Mouse (Mus musculus): ENCODE results near the gene Ccdc141. TPM values are rescaled to one million over a fixed set of nuclear protein-coding genes. Genes with fewer than 3 reads are reported as not detected.
"Not testable (repeated sequence)": the region's sequence is repeated elsewhere in the genome, so short reads cannot be mapped to it uniquely, and the experiment has no call there.

The Ccdc141 gene
- polyA plus RNA-seq, 1 experiment, result 3.8 TPM

GRCm38 (mm10) chr2:77039683-77040082 lies 130.8 kb downstream of the Ccdc141 start:
- H3K27me3 ChIP-seq (ENCODE audit: control insufficient read depth, insufficient read depth, low read length), result no peaks in the 10 kb centered on the region
- H3K27ac ChIP-seq (ENCODE audit: control insufficient read depth, insufficient read depth, low read length), result no peak overlapping the region
- no peak overlapping the region for H3K4me3 ChIP-seq (ENCODE audit: control insufficient read depth, insufficient read depth, low read length)
- no peaks in the 10 kb centered on the region for H3K4me1 ChIP-seq (replicated peaks; ENCODE audit: control insufficient read depth, insufficient read depth, low read length)
- no peak for TF ChIP-seq CTCF (IDR thresholded peaks at IDR 0.05; ENCODE audit: borderline replicate concordance, control insufficient read depth, extremely low read depth, insufficient read depth, low read length, poor library complexity)
- TF ChIP-seq POLR2A (IDR thresholded peaks at IDR 0.05; ENCODE audit: control insufficient read depth, extremely low read depth, insufficient read depth, low read length, poor library complexity), result no peak
- DNase-seq, result no peak
- WGBS, result 97% methylated on average over 3 of the region's 3 CpGs
- no peaks in the 10 kb centered on the region for H3K36me3 ChIP-seq (ENCODE audit: control insufficient read depth, insufficient read depth, low read length)

GRCm38 (mm10) chr2:77039281-77039680 lies 131.2 kb downstream of the Ccdc141 start:
- Histone ChIP-seq H3K27me3 (ENCODE audit: control insufficient read depth, insufficient read depth, low read length) (no peaks in the 10 kb centered on the region), H3K27ac (ENCODE audit: control insufficient read depth, insufficient read depth, low read length) (no peak overlapping the region), H3K36me3 (ENCODE audit: control insufficient read depth, insufficient read depth, low read length) (no peaks in the 10 kb centered on the region), H3K4me1 (replicated peaks; ENCODE audit: control insufficient read depth, insufficient read depth, low read length) (no peaks in the 10 kb centered on the region), H3K4me3 (ENCODE audit: control insufficient read depth, insufficient read depth, low read length) (no peak overlapping the region)
- TF ChIP-seq CTCF (IDR thresholded peaks at IDR 0.05; ENCODE audit: borderline replicate concordance, control insufficient read depth, extremely low read depth, insufficient read depth, low read length, poor library complexity), result no peak
- no peak for TF ChIP-seq POLR2A (IDR thresholded peaks at IDR 0.05; ENCODE audit: control insufficient read depth, extremely low read depth, insufficient read depth, low read length, poor library complexity)
- DNase-seq, result no peak
- WGBS, result 94% methylated on average over 4 of the region's 4 CpGs

- Histone ChIP-seq H3K4me3 (ENCODE audit: control insufficient read depth, insufficient read depth, low read length) (no peak overlapping the region), H3K36me3 (ENCODE audit: control insufficient read depth, insufficient read depth, low read length) (no peaks in the 10 kb centered on the region), H3K27me3 (ENCODE audit: control insufficient read depth, insufficient read depth, low read length) (no peaks in the 10 kb centered on the region), H3K27ac (ENCODE audit: control insufficient read depth, insufficient read depth, low read length) (no peak overlapping the region), H3K4me1 (replicated peaks; ENCODE audit: control insufficient read depth, insufficient read depth, low read length) (no peaks in the 10 kb centered on the region)
- 89% methylated on average over 10 of the region's 10 CpGs for WGBS
- no peak for DNase-seq
- TF ChIP-seq CTCF (IDR thresholded peaks at IDR 0.05; ENCODE audit: borderline replicate concordance, control insufficient read depth, extremely low read depth, insufficient read depth, low read length, poor library complexity), result no peak
- no peak for TF ChIP-seq POLR2A (IDR thresholded peaks at IDR 0.05; ENCODE audit: control insufficient read depth, extremely low read depth, insufficient read depth, low read length, poor library complexity)
Observed at GRCm38 (mm10) chr2:77037211-77037610, 133.2 kb downstream of the Ccdc141 start.

GRCm38 (mm10) chr2:77034112-77034511 lies 136.3 kb downstream of the Ccdc141 start:
- Histone ChIP-seq H3K27ac (ENCODE audit: control insufficient read depth, insufficient read depth, low read length) (no peak overlapping the region), H3K27me3 (ENCODE audit: control insufficient read depth, insufficient read depth, low read length) (no peaks in the 10 kb centered on the region), H3K4me3 (ENCODE audit: control insufficient read depth, insufficient read depth, low read length) (no peak overlapping the region), H3K36me3 (ENCODE audit: control insufficient read depth, insufficient read depth, low read length) (no peaks in the 10 kb centered on the region), H3K4me1 (replicated peaks; ENCODE audit: control insufficient read depth, insufficient read depth, low read length) (no peaks in the 10 kb centered on the region)
- TF ChIP-seq POLR2A (IDR thresholded peaks at IDR 0.05; ENCODE audit: control insufficient read depth, extremely low read depth, insufficient read depth, low read length, poor library complexity) (no peak), CTCF (IDR thresholded peaks at IDR 0.05; ENCODE audit: borderline replicate concordance, control insufficient read depth, extremely low read depth, insufficient read depth, low read length, poor library complexity) (no peak)
- no peak for DNase-seq
- 76% methylated on average over 4 of the region's 4 CpGs for WGBS

GRCm38 (mm10) chr2:77033322-77034060 lies 136.9 kb downstream of the Ccdc141 start:
- DNase-seq, result no peak
- Histone ChIP-seq H3K4me3 (ENCODE audit: control insufficient read depth, insufficient read depth, low read length) (no peak overlapping the region), H3K27ac (ENCODE audit: control insufficient read depth, insufficient read depth, low read length) (no peak overlapping the region), H3K4me1 (replicated peaks; ENCODE audit: control insufficient read depth, insufficient read depth, low read length) (no peaks in the 10 kb centered on the region), H3K36me3 (ENCODE audit: control insufficient read depth, insufficient read depth, low read length) (no peaks in the 10 kb centered on the region), H3K27me3 (ENCODE audit: control insufficient read depth, insufficient read depth, low read length) (no peaks in the 10 kb centered on the region)
- TF ChIP-seq CTCF (IDR thresholded peaks at IDR 0.05; ENCODE audit: borderline replicate concordance, control insufficient read depth, extremely low read depth, insufficient read depth, low read length, poor library complexity), result no peak
- 95% methylated on average over 13 of the region's 13 CpGs for WGBS

GRCm38 (mm10) chr2:77020649-77021048 lies 149.8 kb downstream of the Ccdc141 start:
- no peak for DNase-seq
- Histone ChIP-seq H3K36me3 (ENCODE audit: control insufficient read depth, insufficient read depth, low read length) (no peaks in the 10 kb centered on the region), H3K4me1 (replicated peaks; ENCODE audit: control insufficient read depth, insufficient read depth, low read length) (no peaks in the 10 kb centered on the region), H3K27ac (ENCODE audit: control insufficient read depth, insufficient read depth, low read length) (no peak overlapping the region), H3K4me3 (ENCODE audit: control insufficient read depth, insufficient read depth, low read length) (no peak overlapping the region), H3K27me3 (ENCODE audit: control insufficient read depth, insufficient read depth, low read length) (no peaks in the 10 kb centered on the region)
- WGBS, result 90% methylated on average over 2 of the region's 2 CpGs
- TF ChIP-seq POLR2A (IDR thresholded peaks at IDR 0.05; ENCODE audit: control insufficient read depth, extremely low read depth, insufficient read depth, low read length, poor library complexity) (no peak), CTCF (IDR thresholded peaks at IDR 0.05; ENCODE audit: borderline replicate concordance, control insufficient read depth, extremely low read depth, insufficient read depth, low read length, poor library complexity) (no peak)

- no peak for DNase-seq
- no peaks in the 10 kb centered on the region for H3K27me3 ChIP-seq (ENCODE audit: control insufficient read depth, insufficient read depth, low read length)
- 84% methylated on average over 4 of the region's 4 CpGs for WGBS
- H3K36me3 ChIP-seq (ENCODE audit: control insufficient read depth, insufficient read depth, low read length), result no peaks in the 10 kb centered on the region
- no peak overlapping the region for H3K4me3 ChIP-seq (ENCODE audit: control insufficient read depth, insufficient read depth, low read length)
- no peak overlapping the region for H3K27ac ChIP-seq (ENCODE audit: control insufficient read depth, insufficient read depth, low read length)
- TF ChIP-seq CTCF (IDR thresholded peaks at IDR 0.05; ENCODE audit: borderline replicate concordance, control insufficient read depth, extremely low read depth, insufficient read depth, low read length, poor library complexity) (no peak), POLR2A (IDR thresholded peaks at IDR 0.05; ENCODE audit: control insufficient read depth, extremely low read depth, insufficient read depth, low read length, poor library complexity) (no peak)
- H3K4me1 ChIP-seq (replicated peaks; ENCODE audit: control insufficient read depth, insufficient read depth, low read length), result no peaks in the 10 kb centered on the region
Observed at GRCm38 (mm10) chr2:77017735-77018134, 152.7 kb downstream of the Ccdc141 start.

GRCm38 (mm10) chr2:77013449-77013848 lies 157.0 kb downstream of the Ccdc141 start:
- not testable (repeated sequence) for H3K4me1 ChIP-seq (replicated peaks; ENCODE audit: control insufficient read depth, insufficient read depth, low read length); H3K36me3 ChIP-seq (ENCODE audit: control insufficient read depth, insufficient read depth, low read length); H3K4me3 ChIP-seq (ENCODE audit: control insufficient read depth, insufficient read depth, low read length); H3K27me3 ChIP-seq (ENCODE audit: control insufficient read depth, insufficient read depth, low read length); DNase-seq; H3K27ac ChIP-seq (ENCODE audit: control insufficient read depth, insufficient read depth, low read length)
- WGBS, result 91% methylated on average over 6 of the region's 6 CpGs
